Comparison of ENCODE assay signal across 8 mouse cellular contexts in genomic region chr9:110333896-110334259, GRCm38 (mm10). TPM values are rescaled to one million over a fixed set of nuclear protein-coding genes. Genes with fewer than 3 reads are reported as not detected.
DNase-seq lines count a peak whose midpoint lies in the region; ATAC-seq and TF ChIP-seq lines count a peak whose summit lies in the region.

No protein-coding gene starts in this region.

- peak overlapping the region; percentile 80 for H3K4me2 ChIP-seq in limb, embryonic 11.5 days (ENCODE audit: low read depth, severe bottlenecking)

- no peak for DNase-seq in limb, embryonic 11.5 days (ENCODE audit: low spot score)
- no peak for DNase-seq in adrenal gland, adult 8-10 months
- DNase-seq in T-cell, adult 2 months (ENCODE audit: low spot score): no peak
- DNase-seq in cerebellum, adult 11-12 months: no peak

- H3K36me3 ChIP-seq in megakaryocyte, embryonic 14.5 days (replicated peaks; ENCODE audit: low read length): no peaks in the 10 kb centered on the region
- no peaks in the 10 kb centered on the region for H3K36me3 ChIP-seq in limb, embryonic 11.5 days (ENCODE audit: control insufficient read depth, insufficient read depth, low read length)

- no peaks in the 10 kb centered on the region for H3K27me3 ChIP-seq in megakaryocyte, embryonic 14.5 days (replicated peaks)
- no peaks in the 10 kb centered on the region for H3K27me3 ChIP-seq in limb, embryonic 11.5 days (ENCODE audit: control insufficient read depth, insufficient read depth, low read length)

- no peak for TF ChIP-seq CTCF in olfactory bulb, adult 2 months (IDR thresholded peaks at IDR 0.05; ENCODE audit: insufficient read depth, low read depth, low read length)

- no peak for TF ChIP-seq POLR2A in olfactory bulb, adult 2 months (IDR thresholded peaks at IDR 0.05; ENCODE audit: insufficient read depth, low read depth, low read length)

- peaks cover 67% of the 10 kb centered on the region for H3K4me1 ChIP-seq in megakaryocyte, embryonic 14.5 days
- 0 out of 2 replicates have a peak, but pooled peaks cover 3% of the 10 kb centered on the region for H3K4me1 ChIP-seq in limb, embryonic 11.5 days (ENCODE audit: control insufficient read depth, insufficient read depth, low read length)
- H3K4me1 ChIP-seq in olfactory bulb, adult 2 months (ENCODE audit: control insufficient read depth, insufficient read depth, low read length): peaks cover 4% of the 10 kb centered on the region; the same call in 1 of the 2 replicates

- WGBS in limb, embryonic 11.5 days: 10% methylated on average over 12 of the region's 12 CpGs
- WGBS in olfactory bulb, adult 2 months: 6% methylated on average over 12 of the region's 12 CpGs

- ATAC-seq in megakaryocyte, adult 5-6 weeks (ENCODE audit: poor library complexity, severe bottlenecking): no peak
- 0 out of 2 replicates have a peak, but pooled peaks have one; percentile 5 for ATAC-seq in erythroblast, adult 5-6 weeks (replicated peaks; ENCODE audit: low FRiP score, poor library complexity, severe bottlenecking)
- ATAC-seq in limb, embryonic 11.5 days (ENCODE audit: insufficient number of reproducible peaks, low FRiP score, low TSS enrichment, low read depth): no peak

- no peak overlapping the region for H3K27ac ChIP-seq in limb, embryonic 11.5 days (replicated peaks; ENCODE audit: low read depth, low read length)
- no peak overlapping the region for H3K27ac ChIP-seq in olfactory bulb, adult 2 months (ENCODE audit: insufficient read depth, low read depth, low read length)

- H3K4me3 ChIP-seq in megakaryocyte, embryonic 14.5 days (replicated peaks): peak overlapping the region; percentile 96
- H3K4me3 ChIP-seq in limb, embryonic 11.5 days (ENCODE audit: low read depth, low read length): peak overlapping the region; percentile 76
- peak overlapping the region; percentile 89 for H3K4me3 ChIP-seq in olfactory bulb, adult 2 months (ENCODE audit: insufficient read depth, low read depth, low read length)

- H3K9ac ChIP-seq in limb, embryonic 11.5 days (ENCODE audit: low read length): peak overlapping the region; percentile 49

- H3K9me3 ChIP-seq in megakaryocyte, embryonic 14.5 days: no peaks in the 10 kb centered on the region
- no peaks in the 10 kb centered on the region for H3K9me3 ChIP-seq in limb, embryonic 11.5 days (ENCODE audit: control insufficient read depth, low read length)

RNA-seq across cellular contexts. Expression of gene Scap, which starts 0.8 kb away (rescaled TPM):
- 71.5 and 343 TPM in 2 replicates for polyA plus RNA-seq in megakaryocyte, embryonic 14.5 days (2012; ENCODE audit: insufficient read depth, low replicate concordance)
- 12.8 and 14.5 TPM in 2 replicates for total RNA-seq in megakaryocyte, adult 5-6 weeks (2015)
- total RNA-seq in megakaryocyte, adult 5-6 weeks (2017): 9.4 and 18.7 TPM in 2 replicates
- total RNA-seq in erythroblast, adult 5-6 weeks (2015; ENCODE audit: low replicate concordance): 6.9 and 13.8 TPM in 2 replicates
- 2.6 and 3.7 TPM in 2 replicates for total RNA-seq in erythroblast, adult 5-6 weeks (2017; ENCODE audit: low replicate concordance)
- 22.1 and 23.9 TPM in 2 replicates for polyA plus RNA-seq in limb, embryonic 11.5 days (2014; fragmentation: Nextera tagmentation; extraction: Ambion mirVana)
- not detected in 2 replicates for polyA plus RNA-seq in olfactory bulb, adult 2 months (2012; ENCODE audit: insufficient read depth, insufficient read length, low replicate concordance, missing spikeins)
- 100 to 1,000 TPM; 110 to 118 (median 116) TPM for total RNA-seq in adrenal gland, adult 8-10 months (2022)

RNA-seq across cellular contexts. Expression of gene Elp6, which starts 28.9 kb away (rescaled TPM):
- 4.5 and 9.2 TPM in 2 replicates for polyA plus RNA-seq in megakaryocyte, embryonic 14.5 days (2012; ENCODE audit: insufficient read depth, low replicate concordance)
- 4.8 and 5.1 TPM in 2 replicates for total RNA-seq in megakaryocyte, adult 5-6 weeks (2015)
- total RNA-seq in megakaryocyte, adult 5-6 weeks (2017): 3.0 and 4.9 TPM in 2 replicates
- 0.19 and 1.5 TPM in 2 replicates for total RNA-seq in erythroblast, adult 5-6 weeks (2015; ENCODE audit: low replicate concordance)
- total RNA-seq in erythroblast, adult 5-6 weeks (2017; ENCODE audit: low replicate concordance): 0.56 and 1.8 TPM in 2 replicates
- polyA plus RNA-seq in limb, embryonic 11.5 days (2014; fragmentation: Nextera tagmentation; extraction: Ambion mirVana): 41.5 and 44.7 TPM in 2 replicates
- not detected in 2 replicates for polyA plus RNA-seq in olfactory bulb, adult 2 months (2012; ENCODE audit: insufficient read depth, insufficient read length, low replicate concordance, missing spikeins)
- 10 to 100 TPM; 10.5 to 14.6 (median 12.2) TPM for total RNA-seq in adrenal gland, adult 8-10 months (2022)

Comparison
In these comparisons a context has a peak if more than half of its experiments do, and no peak if none do; other contexts are left out.
1. RNA of gene Scap, which starts 0.8 kb away (total RNA-seq): 110 to 118 TPM in adrenal gland, adult 8-10 months; 9.4 to 18.7 TPM in megakaryocyte, adult 5-6 weeks and 2.6 to 13.8 TPM in erythroblast, adult 5-6 weeks; every median in the first group is over 4 times any median in the second.
2. Peak in every context shown above with its lines, with median percentiles within 50 percentile points of each other: H3K4me3 ChIP-seq.